Mouse (Mus musculus) CD4-positive, CD25-positive, alpha-beta regulatory T cell, adult 4 months (primary cell): ENCODE measurements around the gene Akt2. TPM values are rescaled to one million over a fixed set of nuclear protein-coding genes. Genes with fewer than 3 reads are reported as not detected.
A peak's percentile ranks its signal among the peaks of the same experiment; 100 is the strongest.

ENCODE experiments used
- ATAC-seq: one replicate; pipeline ENCODE4 v1.8.0; 2017
- polyA plus RNA-seq, 2 experiments: library from polyadenylated mRNA; unstranded; fragments of 100-300 nt; shearing (Covaris generic); gene quantifications; one replicate each; pipeline ENCODE4 v1.2.1; 2017

The Akt2 gene
- polyA plus RNA-seq, 2 experiments from 2014 or later = 39.2 to 57.3 TPM

- no peak for ATAC-seq
Observed at GRCm38 (mm10) chr7:27590088-27590487, 1.3 kb upstream of the Akt2 start.

GRCm38 (mm10) chr7:27590566-27591213 lies 662 bp upstream of the Akt2 start:
- ATAC-seq = peak; percentile 17

GRCm38 (mm10) chr7:27592217-27592929 lies 1.0 kb downstream of the Akt2 start:
- ATAC-seq = peak; percentile 52

GRCm38 (mm10) chr7:27592934-27593645 lies 1.7 kb downstream of the Akt2 start:
- no peak for ATAC-seq

- ATAC-seq = no peak
Observed at GRCm38 (mm10) chr7:27596586-27597503, 5.5 kb downstream of the Akt2 start.

- ATAC-seq = no peak
Observed at GRCm38 (mm10) chr7:27598053-27598452, 6.7 kb downstream of the Akt2 start.

GRCm38 (mm10) chr7:27601628-27602027 lies 10.3 kb downstream of the Akt2 start:
- no peak for ATAC-seq

- no peak for ATAC-seq
Observed at GRCm38 (mm10) chr7:27602161-27602560, 10.8 kb downstream of the Akt2 start.

GRCm38 (mm10) chr7:27602835-27603234 lies 11.5 kb downstream of the Akt2 start:
- ATAC-seq = no peak

- ATAC-seq = no peak
Observed at GRCm38 (mm10) chr7:27604661-27605348, 13.5 kb downstream of the Akt2 start.

- ATAC-seq = no peak
Observed at GRCm38 (mm10) chr7:27605499-27606285, 14.3 kb downstream of the Akt2 start.

- no peak for ATAC-seq
Observed at GRCm38 (mm10) chr7:27606481-27607254, 15.3 kb downstream of the Akt2 start.

- no peak for ATAC-seq
Observed at GRCm38 (mm10) chr7:27607580-27607979, 16.2 kb downstream of the Akt2 start.

GRCm38 (mm10) chr7:27608130-27608529 lies 16.8 kb downstream of the Akt2 start:
- no peak for ATAC-seq

GRCm38 (mm10) chr7:27609285-27609684 lies 17.9 kb downstream of the Akt2 start:
- no peak for ATAC-seq

- peak; percentile 32 for ATAC-seq
Observed at GRCm38 (mm10) chr7:27609688-27610087, 18.3 kb downstream of the Akt2 start.

- ATAC-seq = no peak
Observed at GRCm38 (mm10) chr7:27610370-27610769, 19.0 kb downstream of the Akt2 start.

- ATAC-seq = no peak
Observed at GRCm38 (mm10) chr7:27610871-27611270, 19.5 kb downstream of the Akt2 start.

- ATAC-seq = no peak
Observed at GRCm38 (mm10) chr7:27612940-27613339, 21.6 kb downstream of the Akt2 start.
